Mouse (Mus musculus) kidney, embryonic 14.5 days (tissue): Measurements from ENCODE around the gene Dnaic2. TPM values are rescaled to one million over a fixed set of nuclear protein-coding genes. Genes with fewer than 3 reads are reported as not detected.
A peak's percentile ranks its signal among the peaks of the same experiment; 100 is the strongest.

Experiments used
- ATAC-seq: fragments of 200-750 bp; cut with Nextera tagmentation; 2 replicates; pipeline ENCODE4 v1.8.0; 2017; ENCODE audit warnings: moderate number of reproducible peaks, mild to moderate bottlenecking, moderate TSS enrichment, moderate library complexity; ENCODE audit not compliant: low FRiP score, low TSS enrichment
- H3K27ac ChIP-seq: fragments of 300-500 bp; sonication (generic); 2 replicates; pipeline ENCODE4 v1.5.1; 2014; ENCODE audit warnings: low read depth, mild to moderate bottlenecking, low read length, moderate library complexity, mixed read lengths
- H3K27me3 ChIP-seq: fragments of 300-500 bp; sonication (generic); 2 replicates; pipeline ENCODE4 v1.6.1; 2014; ENCODE audit warnings: mild to moderate bottlenecking, low read length; ENCODE audit not compliant: control insufficient read depth, insufficient read depth
- H3K36me3 ChIP-seq: fragments of 300-500 bp; sonication (generic); 2 replicates; pipeline ENCODE4 v1.6.1; 2014; ENCODE audit warnings: low read length, mixed read lengths; ENCODE audit not compliant: control insufficient read depth, insufficient read depth
- H3K4me1 ChIP-seq: fragments of 300-500 bp; sonication (generic); 2 replicates; pipeline ENCODE4 v1.6.1; 2014; ENCODE audit warnings: low read length, mixed read lengths; ENCODE audit not compliant: control insufficient read depth, insufficient read depth
- H3K4me2 ChIP-seq: fragments of 300-500 bp; sonication (generic); replicated peaks from 2 replicates; pipeline ENCODE4 v1.6.1; 2014; ENCODE audit warnings: low read depth, mild to moderate bottlenecking, low read length
- H3K4me3 ChIP-seq: fragments of 300-500 bp; sonication (generic); 2 replicates; pipeline ENCODE4 v1.5.1; 2014; ENCODE audit warnings: mild to moderate bottlenecking, low read length
- H3K9ac ChIP-seq: fragments of 300-500 bp; sonication (generic); 2 replicates; pipeline ENCODE4 v1.6.1; 2014; ENCODE audit warnings: low read depth, mild to moderate bottlenecking, low read length, moderate library complexity
- H3K9me3 ChIP-seq: fragments of 300-500 bp; sonication (generic); 2 replicates; pipeline ENCODE4 v1.6.1; 2016; ENCODE audit warnings: low read length; ENCODE audit not compliant: control insufficient read depth
- WGBS: fragments of 180-500 bp; shearing (Covaris S2); extraction: QIAGEN DNeasy Blood & Tissue Kit; methylation state at CpG from one replicate; pipeline ENCODE4 v1.1.7; 2014; 5-methylcytosine and 5-hydroxymethylcytosine counted together
- polyA plus RNA-seq: library from polyadenylated mRNA; unstranded; fragments of >200 nt; fragmentation: Nextera tagmentation; extraction: Ambion mirVana; gene quantifications from 2 replicates; pipeline ENCODE4 v1.2.1, GENCODE M21; 2014

Dnaic2 gene
- polyA plus RNA-seq, 1 experiment from 2014 or later: 0.28 TPM

- Histone ChIP-seq H3K27me3 (peaks cover 10% of the 10 kb centered on the region), H3K27ac (no peak within 1 kb of the TSS), H3K9me3 (no peaks in the 10 kb centered on the region), H3K4me2 (peak within 1 kb of the TSS; percentile 88), H3K4me1 (no peaks in the 10 kb centered on the region), H3K9ac (peak within 1 kb of the TSS; percentile 32), H3K36me3 (no peaks in the 10 kb centered on the region), H3K4me3 (peak within 1 kb of the TSS; percentile 52)
- peak; percentile 79 for ATAC-seq
- WGBS: 2% methylated on average over 50 of the region's 51 CpGs
Measured at GRCm38 (mm10) chr11:114764820-114765818, 37.9 kb downstream of the Dnaic2 start, which contains the start of gene Kif19a. TSS of gene Kif19a (plus strand) at chr11:114765388.

GRCm38 (mm10) chr11:114769911-114770310, 42.7 kb downstream of the Dnaic2 start:
- Histone ChIP-seq H3K36me3 (no peaks in the 10 kb centered on the region), H3K27me3 (peaks cover 10% of the 10 kb centered on the region), H3K9me3 (no peaks in the 10 kb centered on the region), H3K4me3 (no peak overlapping the region), H3K27ac (no peak overlapping the region), H3K4me1 (no peaks in the 10 kb centered on the region), H3K9ac (no peak overlapping the region), H3K4me2 (no peak overlapping the region)
- no peak for ATAC-seq
- WGBS: 64% methylated on average over 6 of the region's 6 CpGs

GRCm38 (mm10) chr11:114771896-114772295, 44.7 kb downstream of the Dnaic2 start:
- Histone ChIP-seq H3K4me3 (no peak overlapping the region), H3K4me2 (no peak overlapping the region), H3K9ac (no peak overlapping the region), H3K9me3 (no peaks in the 10 kb centered on the region), H3K4me1 (no peaks in the 10 kb centered on the region), H3K27me3 (no peaks in the 10 kb centered on the region; the same call in 1 of the 2 replicates), H3K27ac (no peak overlapping the region), H3K36me3 (no peaks in the 10 kb centered on the region)
- 75% methylated on average over 2 of the region's 2 CpGs for WGBS
- ATAC-seq: no peak

GRCm38 (mm10) chr11:114780076-114780475, 52.9 kb downstream of the Dnaic2 start:
- ATAC-seq: no peak
- WGBS: 50% methylated on average over 9 of the region's 9 CpGs

GRCm38 (mm10) chr11:114785892-114786291, 58.7 kb downstream of the Dnaic2 start:
- Histone ChIP-seq H3K4me3 (peak overlapping the region; percentile 32), H3K27ac (no peak overlapping the region), H3K9me3 (no peaks in the 10 kb centered on the region), H3K36me3 (no peaks in the 10 kb centered on the region), H3K4me2 (peak overlapping the region; percentile 49), H3K9ac (no peak overlapping the region), H3K4me1 (peaks cover 6% of the 10 kb centered on the region; the same call in 1 of the 2 replicates), H3K27me3 (peaks cover 52% of the 10 kb centered on the region)
- WGBS: 49% methylated on average over 10 of the region's 10 CpGs
- no peak for ATAC-seq

More at GRCm38 (mm10) chr11:114780076-114780475, 52.9 kb downstream of the Dnaic2 start:
- Histone ChIP-seq H3K4me3 (no peak overlapping the region), H3K9ac (no peak overlapping the region), H3K27me3 (peaks cover 6% of the 10 kb centered on the region; the same call in 1 of the 2 replicates), H3K4me2 (no peak overlapping the region), H3K4me1 (no peaks in the 10 kb centered on the region), H3K36me3 (no peaks in the 10 kb centered on the region), H3K9me3 (no peaks in the 10 kb centered on the region), H3K27ac (no peak overlapping the region)

- no peaks in the 10 kb centered on the region for H3K36me3 ChIP-seq
- H3K27ac ChIP-seq: no peak overlapping the region
- H3K4me2 ChIP-seq: peak overlapping the region; percentile 49
- H3K4me1 ChIP-seq: peaks cover 7% of the 10 kb centered on the region
- peak overlapping the region; percentile 38; the same call in 1 of the 2 replicates for H3K9ac ChIP-seq
- H3K27me3 ChIP-seq: peaks cover 56% of the 10 kb centered on the region
- 2% methylated on average over 43 of the region's 43 CpGs for WGBS
- no peak for ATAC-seq
- no peaks in the 10 kb centered on the region for H3K9me3 ChIP-seq
- peak overlapping the region; percentile 32 for H3K4me3 ChIP-seq
Measured at GRCm38 (mm10) chr11:114786326-114786725, 59.1 kb downstream of the Dnaic2 start.

- H3K36me3 ChIP-seq: no peaks in the 10 kb centered on the region
- no peak overlapping the region for H3K9ac ChIP-seq
- no peak overlapping the region for H3K27ac ChIP-seq
- peaks cover 19% of the 10 kb centered on the region for H3K4me1 ChIP-seq
- WGBS: 84% methylated on average over 3 of the region's 3 CpGs
- H3K27me3 ChIP-seq: peaks cover 66% of the 10 kb centered on the region
- no peak overlapping the region for H3K4me3 ChIP-seq
- H3K9me3 ChIP-seq: no peaks in the 10 kb centered on the region
- H3K4me2 ChIP-seq: no peak overlapping the region
- ATAC-seq: no peak
Measured at GRCm38 (mm10) chr11:114787611-114788010, 60.4 kb downstream of the Dnaic2 start.

- no peak overlapping the region for H3K9ac ChIP-seq
- H3K4me3 ChIP-seq: peak overlapping the region; percentile 9; the same call in 1 of the 2 replicates
- no peaks in the 10 kb centered on the region for H3K36me3 ChIP-seq
- H3K27ac ChIP-seq: no peak overlapping the region
- 7% methylated on average over 30 of the region's 30 CpGs for WGBS
- H3K27me3 ChIP-seq: peaks cover 80% of the 10 kb centered on the region
- peaks cover 22% of the 10 kb centered on the region for H3K4me1 ChIP-seq
- no peaks in the 10 kb centered on the region for H3K9me3 ChIP-seq
- peak; percentile 63 for ATAC-seq
- H3K4me2 ChIP-seq: peak overlapping the region; percentile 31
Measured at GRCm38 (mm10) chr11:114789061-114789714, 62.0 kb downstream of the Dnaic2 start.
